Mouse (Mus musculus) leukemia stem cell, adult 10-12 weeks (primary cell): ENCODE results near the gene Fam214b. TPM values are rescaled to one million over a fixed set of nuclear protein-coding genes. Genes with fewer than 3 reads are reported as not detected.

ENCODE experiments used
- polyA plus RNA-seq: library from polyadenylated mRNA; stranded (reverse); fragments of >175 nt; gene quantifications from 2 replicates; pipeline ENCODE4 v1.2.3, GENCODE M21; 2012; ENCODE audit warnings: low replicate concordance

Fam214b gene
- polyA plus RNA-seq = 33.3 and 36.9 TPM in 2 replicates

DNA sequence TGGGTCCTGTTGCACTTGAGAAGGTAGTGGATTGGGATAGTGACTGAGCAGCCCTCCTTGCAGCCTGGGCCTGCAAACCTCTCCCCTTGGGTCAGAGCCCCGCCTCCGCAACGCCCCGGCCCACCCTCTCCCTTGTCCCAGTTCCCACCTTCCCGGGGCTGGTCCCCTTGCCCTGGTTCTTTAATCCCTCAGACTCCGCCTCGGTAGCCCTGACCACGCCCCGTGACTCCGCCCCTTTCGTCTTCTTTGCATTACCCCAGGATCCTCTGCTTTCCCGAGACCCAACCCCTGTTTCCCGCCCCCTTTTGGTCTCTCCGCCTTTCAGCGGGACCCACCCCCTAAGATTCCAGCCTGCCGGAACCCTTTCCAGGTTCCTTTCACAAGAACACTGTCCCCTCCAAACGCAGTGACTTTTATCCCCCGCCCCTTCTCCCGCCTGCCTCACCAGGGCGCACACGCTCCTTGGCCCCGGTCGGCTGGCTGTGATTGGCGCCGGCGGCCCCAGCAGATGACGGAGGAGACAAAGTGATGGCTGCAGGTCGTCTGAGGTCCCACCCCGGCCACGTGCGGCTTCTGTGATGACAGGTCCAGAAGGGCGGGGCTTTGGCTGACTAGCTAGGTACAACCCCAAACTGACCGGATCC, at the start of gene Fam214b:
TSS of gene Fam214b (minus strand) at position 562 of the 644 bp plus-strand sequence.

DNA sequence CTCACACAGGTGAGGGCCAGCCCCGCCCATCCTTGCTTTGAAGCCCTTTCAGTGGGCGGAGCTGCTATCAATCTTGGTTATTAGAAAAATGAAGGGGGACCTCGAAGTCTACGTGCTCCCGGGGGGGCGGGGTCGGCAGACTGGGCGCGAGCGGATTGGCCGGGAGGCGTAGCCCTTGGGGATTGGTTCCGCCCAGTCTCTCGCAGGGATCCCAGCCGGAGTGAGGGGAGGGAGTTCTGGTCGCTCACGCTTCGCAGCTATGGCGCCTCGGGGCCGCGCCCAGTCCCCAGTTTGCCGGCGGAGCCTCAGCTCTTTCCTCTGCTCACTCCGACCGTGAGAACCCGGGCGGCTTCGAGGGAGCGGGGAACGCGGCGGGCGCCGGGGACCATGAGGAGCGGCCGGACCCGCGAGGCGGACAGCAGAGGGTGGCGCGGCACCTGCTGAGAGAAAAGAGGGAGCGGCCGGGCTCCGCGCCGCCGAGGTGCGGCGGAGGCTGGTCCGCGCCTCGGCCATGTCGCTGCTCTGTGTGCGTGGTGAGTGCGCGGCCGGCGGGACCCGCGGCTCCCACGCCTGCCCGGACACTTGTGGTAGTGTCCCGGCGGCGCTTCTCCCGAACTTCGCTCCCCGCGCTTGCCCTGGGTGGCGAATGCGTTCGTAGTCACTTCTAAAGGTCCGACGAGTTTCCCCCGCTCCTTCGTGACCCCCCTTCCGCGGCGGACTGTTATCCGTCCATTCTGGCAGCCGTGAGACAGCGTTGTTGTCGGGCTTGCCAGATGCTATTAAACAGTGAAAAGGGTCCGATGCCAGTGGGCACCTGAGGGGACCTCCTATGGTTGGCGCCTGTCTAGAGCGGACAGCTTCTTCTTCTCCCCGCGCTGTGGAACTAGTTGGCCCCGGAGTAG, 13.0 kb upstream of the Fam214b start, which contains the start of gene Unc13b:
TSS of gene Unc13b (plus strand) at position 201 of the 902 bp plus-strand sequence.

DNA sequence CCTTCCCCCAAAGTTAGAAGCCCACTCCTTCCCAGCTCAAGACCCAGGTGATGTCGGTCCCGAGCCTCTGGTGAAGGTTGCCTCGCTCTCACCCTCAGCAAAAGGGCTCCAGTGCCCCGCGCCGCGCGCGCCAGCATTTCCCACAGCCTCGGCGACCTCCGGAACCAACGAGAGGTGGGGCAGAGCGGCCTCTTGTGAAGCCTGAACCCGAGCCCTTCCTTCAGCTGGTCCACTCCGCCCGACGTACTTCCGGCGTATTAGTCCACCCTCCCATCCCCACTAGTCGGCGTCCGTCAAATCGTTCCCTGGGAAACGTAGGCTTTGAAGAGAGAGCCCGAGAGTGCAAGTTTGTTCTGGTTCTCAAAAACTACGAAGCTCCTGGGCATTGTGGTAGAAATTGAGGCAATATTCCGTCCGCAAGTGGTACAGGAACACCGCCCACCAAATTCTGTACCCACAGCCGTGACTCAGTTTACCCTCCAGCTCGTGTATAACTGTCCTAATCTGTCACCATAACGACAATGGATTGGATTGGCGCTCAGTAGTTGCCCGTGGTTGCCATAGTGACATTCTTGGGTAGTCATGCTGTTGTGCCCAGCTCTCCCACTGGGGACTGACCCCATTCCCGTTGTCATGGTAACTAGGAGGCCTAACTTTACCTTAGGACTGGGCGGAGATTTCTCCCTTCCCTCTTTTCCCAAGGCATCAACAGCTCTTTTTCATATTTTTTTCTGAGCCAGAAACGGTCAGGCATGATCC, 14.6 kb downstream of the Fam214b start, which contains the start of gene Stoml2:
TSS of gene Stoml2 (minus strand) at position 474 of the 759 bp plus-strand sequence.

DNA sequence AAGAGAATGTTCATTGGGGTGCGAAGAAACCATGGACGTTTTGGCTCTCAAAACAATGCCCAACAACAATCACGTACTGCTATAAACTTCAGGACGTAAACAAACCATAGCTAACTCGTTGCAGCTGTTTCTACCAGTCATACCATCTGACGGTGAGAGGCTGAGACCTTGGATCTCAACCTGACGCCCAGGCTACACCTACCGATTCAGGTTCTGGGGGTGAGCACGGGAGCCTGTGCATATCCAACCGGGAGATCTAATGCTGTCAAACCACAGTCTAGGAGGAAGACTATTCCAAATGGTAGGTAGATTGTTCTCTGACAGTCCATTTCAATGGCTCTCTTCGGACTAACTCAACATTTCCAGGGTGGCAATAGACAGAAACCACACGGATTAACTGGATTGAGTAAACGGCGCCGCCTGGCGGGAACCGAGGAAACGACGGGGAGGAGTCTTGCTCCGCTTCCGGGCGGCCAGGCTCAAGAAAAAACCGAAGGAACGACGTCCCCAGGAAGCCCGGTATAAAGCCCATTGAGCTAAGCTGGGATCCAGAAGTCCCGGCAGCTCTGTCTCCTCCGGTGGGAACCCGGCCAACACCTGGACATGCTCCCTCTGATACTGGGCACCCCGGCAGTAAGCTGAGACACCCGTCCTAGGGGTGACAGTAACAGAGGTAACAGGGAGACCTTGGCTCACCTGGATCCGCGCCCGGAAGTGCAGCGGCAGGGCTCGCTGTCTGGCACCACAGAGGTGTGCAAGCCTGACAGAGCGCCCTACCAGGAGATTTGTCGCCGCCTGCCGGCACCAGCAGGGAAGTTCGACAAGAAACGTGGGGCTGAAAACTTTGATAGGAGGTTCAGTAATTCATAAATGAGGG, 20.7 kb downstream of the Fam214b start, which contains the start of gene Pigo:
TSS of gene Pigo (minus strand) at position 736 of the 877 bp plus-strand sequence.

DNA sequence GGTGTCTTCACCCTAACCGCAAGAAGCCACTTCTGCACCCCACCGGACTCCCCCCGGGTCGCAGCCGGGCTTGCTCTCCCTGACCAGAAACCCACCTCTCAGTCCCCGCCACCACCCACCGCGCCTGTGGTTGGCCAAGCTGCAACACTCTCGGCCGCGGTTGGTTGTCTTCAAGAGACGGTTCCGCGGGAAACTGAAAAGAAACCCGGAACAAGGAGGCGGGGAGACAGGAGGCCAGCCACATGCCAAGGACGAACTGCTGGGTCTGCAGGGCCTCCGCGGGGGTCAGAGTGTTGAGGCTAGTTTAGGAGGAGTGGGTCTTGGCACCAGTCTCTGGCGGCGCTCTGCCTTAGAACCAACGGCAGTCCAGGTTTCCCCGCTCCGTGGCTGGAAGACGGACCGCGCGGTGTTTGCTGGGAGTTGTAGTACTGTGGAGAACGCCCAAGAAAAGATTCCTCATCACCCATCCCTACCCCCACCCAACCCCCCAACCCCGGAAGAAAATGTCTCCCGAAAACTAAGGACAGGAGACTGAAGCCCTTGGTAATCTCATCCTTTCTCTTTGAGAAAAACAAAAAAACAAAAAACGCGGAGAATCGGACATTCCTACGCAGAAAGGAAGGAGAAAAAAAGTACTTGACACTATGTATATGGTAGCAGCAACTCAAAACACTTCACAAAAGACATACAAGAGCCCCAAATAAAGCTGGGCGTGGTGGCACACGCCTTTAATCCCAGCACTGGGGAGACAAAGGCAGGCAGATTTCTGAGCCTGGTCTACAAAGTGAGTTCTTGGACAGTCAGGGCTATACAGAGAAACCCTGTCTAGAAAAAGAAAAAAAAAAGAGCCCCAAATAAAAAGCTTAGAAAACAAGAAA, 35.6 kb downstream of the Fam214b start, which contains the start of gene Fancg:
TSS of gene Fancg (minus strand) at position 346 of the 878 bp plus-strand sequence.

DNA sequence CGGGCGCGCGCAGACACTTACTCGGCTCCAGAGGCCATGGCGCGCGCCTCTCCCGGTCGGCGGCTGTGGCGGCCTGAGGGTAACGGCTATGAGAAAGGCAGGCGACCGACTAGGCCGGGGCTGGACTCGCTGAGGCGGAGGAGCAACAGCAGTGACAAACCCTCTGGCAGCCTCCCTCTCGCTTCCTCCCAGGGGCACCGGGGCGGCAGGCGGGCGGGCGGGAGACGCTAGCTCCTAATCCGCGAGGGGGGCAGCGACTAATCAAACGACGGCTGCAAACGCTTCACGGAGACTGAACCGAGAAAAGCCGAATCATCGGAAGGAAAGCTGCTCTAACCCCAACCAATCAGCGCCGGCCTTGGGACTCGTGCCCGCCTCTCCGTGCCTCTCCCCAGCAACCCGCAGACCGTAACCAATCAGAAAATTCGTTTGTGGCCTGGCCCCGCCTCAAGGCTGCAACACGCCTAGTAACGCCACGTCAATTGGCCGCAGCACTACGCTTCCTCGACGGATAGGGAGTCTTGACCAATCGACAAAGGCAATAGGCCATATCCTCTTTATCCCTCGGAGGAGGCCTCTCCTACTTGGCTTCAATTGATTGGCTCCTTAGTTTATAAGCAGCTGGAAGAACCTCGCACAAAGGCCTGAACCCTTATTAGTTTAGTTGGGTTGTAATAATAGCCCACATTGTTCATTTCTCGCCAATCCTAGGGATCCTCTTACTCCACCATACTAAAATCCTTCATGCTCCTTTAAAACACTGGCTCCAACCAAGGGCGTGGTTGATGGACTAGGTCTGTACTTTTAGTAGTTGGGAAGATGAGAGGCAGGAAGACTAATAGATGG, 45.7 kb downstream of the Fam214b start, which contains the start of gene Vcp:
TSS of gene Vcp (minus strand) at position 367 of the 846 bp plus-strand sequence.

Other genes starting within 250 kb of the Fam214b start
- not detected in 2 replicates for gene Fam205a1, start 192.3 kb downstream of the Fam214b start, polyA plus RNA-seq
- gene Gm12394, start 189.4 kb downstream of the Fam214b start, polyA plus RNA-seq = not detected in 2 replicates
- gene Fam205c, start 172.0 kb downstream of the Fam214b start, polyA plus RNA-seq = not detected in 2 replicates
- 0.08 and 0.27 TPM in 2 replicates for gene Phf24, start 129.6 kb downstream of the Fam214b start, polyA plus RNA-seq
- 3.8 and 6.3 TPM in 2 replicates for gene Dnajb5, start 96.4 kb downstream of the Fam214b start, polyA plus RNA-seq
- not detected in 2 replicates for gene 1700022I11Rik, start 76.6 kb downstream of the Fam214b start, polyA plus RNA-seq
- 212 TPM in 2 replicates for gene Vcp, start 45.7 kb downstream of the Fam214b start, polyA plus RNA-seq
- 6.0 and 12.1 TPM in 2 replicates for gene Fancg, start 35.7 kb downstream of the Fam214b start, polyA plus RNA-seq
- gene Pigo, start 20.4 kb downstream of the Fam214b start, polyA plus RNA-seq = 14.3 and 29.6 TPM in 2 replicates
- gene Stoml2, start 14.5 kb downstream of the Fam214b start, polyA plus RNA-seq = 119 and 202 TPM in 2 replicates
- gene Unc13b, start 12.7 kb upstream of the Fam214b start, polyA plus RNA-seq = 0.35 TPM in 1 of 2 replicates, not detected in the other
- gene Atp8b5, start 220.9 kb upstream of the Fam214b start, polyA plus RNA-seq = 0.15 TPM in 1 of 2 replicates, not detected in the other